Mouse (Mus musculus) E14TG2a.4 (cell line): ENCODE data around the gene Ankrd13a.

ENCODE experiments used
- CTCF ChIP-seq: conservative IDR thresholded peaks from 2 replicates; pipeline ENCODE4 v1.5.1; 2014; ENCODE audit warnings: low read length
- NANOG ChIP-seq: IDR thresholded peaks from 2 replicates; pipeline ENCODE4 v1.6.1; 2014; ENCODE audit warnings: borderline replicate concordance, low read length, mixed read lengths
- POU5F1 ChIP-seq: IDR thresholded peaks from 2 replicates; pipeline ENCODE4 v1.6.1; 2014; ENCODE audit warnings: low read length, borderline replicate concordance

DNA sequence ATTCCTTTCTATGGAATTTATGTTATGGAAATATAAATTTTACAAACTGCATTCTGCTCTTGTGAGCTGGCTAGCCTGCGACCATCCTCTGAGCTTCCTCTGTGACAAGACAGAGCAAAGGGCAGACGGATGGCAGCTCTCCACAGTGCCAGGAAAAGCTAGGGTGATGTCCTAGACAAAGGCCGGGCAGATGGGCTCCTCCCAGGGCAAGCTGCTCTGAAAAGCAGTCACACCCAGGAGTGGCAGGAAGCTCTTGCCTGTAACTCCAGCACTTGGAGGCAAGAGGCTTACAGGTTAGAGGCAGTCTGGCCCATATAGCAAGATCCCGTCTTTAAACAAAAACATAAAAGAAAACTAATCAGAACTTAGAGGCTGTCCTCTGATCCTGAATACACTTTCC lies 20.1 kb downstream of the Ankrd13a start:
- TF ChIP-seq CTCF: no peak
- TF ChIP-seq POU5F1: no peak
- no peak for TF ChIP-seq NANOG
